Mouse (Mus musculus) embryo, embryonic 10.5 days (tissue): ENCODE results near the gene Olfr768.
"Not testable (repeated sequence)": the region's sequence is repeated elsewhere in the genome, so short reads cannot be mapped to it uniquely, and the experiment has no call there.

ENCODE experiments used
- DNase-seq: peaks from one replicate; pipeline ENCODE4 v3.0.0-alpha.2; 2015; ENCODE audit warnings: low spot score

The Olfr768 gene

DNA sequence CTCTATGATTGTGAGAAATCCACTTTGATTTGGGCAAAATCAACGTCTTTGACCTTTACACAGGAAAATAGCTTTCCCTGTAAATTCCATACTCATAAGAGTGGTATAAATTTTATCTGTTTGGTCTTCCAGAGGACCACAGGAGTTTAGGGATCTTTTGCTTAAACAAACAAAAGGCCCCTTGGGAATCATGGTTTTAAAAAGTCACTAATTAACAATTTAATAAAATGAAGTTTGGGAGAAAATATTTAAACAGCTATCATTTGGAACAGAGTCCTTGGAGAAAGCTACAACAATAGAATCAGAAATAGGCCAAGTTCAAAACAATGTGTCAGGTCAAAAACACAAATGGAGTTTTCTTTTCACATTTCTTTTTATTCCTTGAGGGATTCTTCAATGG is at the start of gene Olfr768:
Olfr768 (minus strand) TSS at position 101 of the 400 bp plus-strand sequence.
- no peak for DNase-seq

DNA sequence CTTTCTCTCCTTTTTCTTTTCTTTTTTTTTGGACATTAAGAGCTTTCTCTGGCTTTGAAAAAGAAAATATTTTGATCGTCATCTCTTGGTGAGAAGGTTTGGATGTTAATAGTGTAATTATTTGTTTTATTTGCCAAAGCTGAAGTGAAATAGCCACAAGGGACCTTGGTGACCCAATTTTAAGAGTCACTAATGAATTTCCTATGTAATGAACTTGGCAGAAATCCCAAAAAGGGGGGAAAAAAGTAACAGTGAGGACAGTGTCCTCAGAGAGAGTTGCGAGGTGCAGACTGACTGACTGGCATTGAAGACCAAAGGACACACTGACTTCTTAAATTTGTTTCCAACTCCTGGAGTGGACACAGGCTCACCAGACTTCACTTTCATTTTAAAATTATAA is 39.7 kb upstream of the Olfr768 start, which contains the start of gene Olfr770:
Olfr770 (minus strand) TSS at position 101 of the 400 bp plus-strand sequence.
- no peak for DNase-seq

DNA sequence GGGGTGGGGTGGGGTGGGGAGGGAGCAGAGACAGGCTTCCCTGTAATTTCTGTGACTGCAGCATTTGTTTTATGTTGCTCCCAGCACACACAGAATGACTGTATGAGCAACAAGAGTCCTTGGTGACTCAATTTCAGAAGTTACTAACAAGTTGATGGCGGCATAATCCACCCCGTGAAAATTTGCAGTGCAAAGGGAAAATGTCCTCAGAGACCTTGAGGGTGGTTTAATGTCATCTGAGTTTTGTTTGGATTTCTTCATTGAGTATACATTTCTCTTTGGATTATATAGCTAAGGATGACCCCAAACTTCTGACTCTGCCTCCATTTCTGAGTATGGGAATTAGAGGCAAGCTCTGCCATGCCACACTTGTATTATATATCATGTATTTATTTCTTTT is 18.6 kb upstream of the Olfr768 start, which contains the start of gene Olfr769:
Olfr769 (minus strand) TSS at position 101 of the 400 bp plus-strand sequence.
- no peak for DNase-seq

DNA sequence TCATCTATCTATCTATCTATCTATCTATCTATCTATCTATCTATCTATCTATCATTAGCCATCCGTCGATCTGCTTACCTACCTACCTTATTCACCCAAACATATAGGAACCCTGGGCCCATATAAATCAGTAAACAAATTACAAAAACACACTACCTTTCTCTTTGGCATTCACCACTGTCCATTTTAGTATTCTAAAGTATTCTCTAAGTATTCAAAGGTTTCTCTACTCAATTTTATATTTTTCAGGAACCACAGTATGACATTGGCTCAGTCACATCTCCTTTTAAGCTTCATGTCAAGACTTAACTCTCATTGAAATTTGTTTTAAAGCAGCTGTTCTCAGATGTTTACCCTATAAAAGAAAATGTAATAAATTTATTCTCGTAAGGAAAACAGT is 16.0 kb upstream of the Olfr768 start:
- DNase-seq, result no peak

DNA sequence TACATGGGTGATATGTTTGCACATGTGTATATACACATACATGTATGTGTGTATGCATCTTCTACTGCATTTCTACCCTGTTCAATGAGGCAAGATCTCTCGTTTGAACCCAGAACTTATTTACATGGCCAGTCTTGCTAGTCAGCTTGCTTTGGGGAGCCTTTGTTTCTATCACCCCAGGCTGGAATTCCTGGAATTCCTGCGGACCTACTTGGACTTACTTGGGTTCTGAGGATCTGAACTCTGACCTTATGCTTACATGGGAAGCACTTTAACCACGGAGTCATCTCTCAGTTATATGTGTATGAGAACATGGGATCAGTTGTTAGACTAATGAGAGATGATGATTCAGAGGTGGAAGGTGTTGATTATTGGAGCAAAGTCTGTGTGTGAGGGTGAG is 2.1 kb upstream of the Olfr768 start:
- no peak for DNase-seq

DNA sequence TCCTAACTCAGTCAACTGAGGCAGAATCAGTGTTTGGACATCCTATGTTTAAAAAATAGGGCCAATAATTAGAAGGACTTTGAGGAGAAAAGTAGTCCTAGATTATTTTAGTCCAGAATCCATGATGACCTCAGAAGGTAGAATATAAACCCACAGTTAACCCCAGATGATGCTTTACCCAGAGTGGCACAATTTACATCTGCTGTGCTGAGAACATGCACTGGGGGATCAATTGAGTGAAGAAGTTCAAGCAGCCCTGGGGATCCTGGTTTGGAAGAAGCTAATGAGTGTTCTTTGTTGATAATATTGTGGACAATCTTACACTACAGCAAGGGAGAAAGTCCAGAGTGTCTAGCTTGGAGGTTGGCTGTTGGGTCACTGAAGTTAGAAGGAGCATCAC is 16.4 kb downstream of the Olfr768 start, which contains the start of gene Olfr767:
Olfr767 (minus strand) TSS at position 101 of the 400 bp plus-strand sequence.
- not testable (repeated sequence) for DNase-seq

DNA sequence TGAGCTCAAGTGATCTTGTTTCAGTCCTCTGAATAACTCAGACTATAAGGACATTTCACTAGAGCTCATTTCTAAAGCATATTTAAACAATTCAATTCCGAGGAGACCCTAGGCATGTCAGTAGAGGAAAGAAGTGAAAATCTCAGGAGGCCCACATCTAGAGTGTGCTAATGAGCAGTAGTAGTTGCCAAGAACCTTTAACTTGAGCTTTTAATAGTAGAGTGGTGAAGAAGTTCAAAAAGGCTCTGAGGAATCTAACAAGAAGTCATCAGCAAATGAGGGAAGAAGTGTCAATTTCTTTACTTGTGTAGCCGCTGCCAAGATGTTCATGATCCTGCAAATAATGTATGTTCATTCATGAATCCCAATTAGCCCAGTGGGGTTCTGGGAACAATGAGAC is 30.3 kb downstream of the Olfr768 start, which contains the start of gene Olfr766-ps1:
Olfr766-ps1 (minus strand) TSS at position 101 of the 400 bp plus-strand sequence.
- DNase-seq, result no peak

DNA sequence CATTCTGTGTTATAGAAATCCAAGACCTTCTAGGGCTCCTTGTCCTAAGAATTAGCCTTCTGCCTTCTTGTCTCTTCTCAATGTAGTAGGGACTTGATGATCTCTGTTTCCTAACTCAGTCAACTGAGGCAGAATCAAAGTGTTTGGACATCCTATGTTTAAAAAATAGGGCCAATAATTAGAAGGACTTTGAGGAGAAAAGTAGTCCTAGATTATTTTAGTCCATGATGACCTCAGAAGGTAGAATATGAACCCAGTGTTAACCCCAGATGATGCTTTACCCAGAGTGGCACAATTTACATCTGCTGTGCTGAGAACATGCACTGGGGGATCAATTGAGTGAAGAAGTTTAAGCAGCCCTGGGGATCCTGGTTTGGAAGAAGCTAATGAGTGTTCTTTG is 49.3 kb downstream of the Olfr768 start, which contains the start of gene Olfr765:
Olfr765 (minus strand) TSS at position 101 of the 400 bp plus-strand sequence.
- not testable (repeated sequence) for DNase-seq
